11 mouse cellular contexts compared by ENCODE assay signal in the genomic region with DNA sequence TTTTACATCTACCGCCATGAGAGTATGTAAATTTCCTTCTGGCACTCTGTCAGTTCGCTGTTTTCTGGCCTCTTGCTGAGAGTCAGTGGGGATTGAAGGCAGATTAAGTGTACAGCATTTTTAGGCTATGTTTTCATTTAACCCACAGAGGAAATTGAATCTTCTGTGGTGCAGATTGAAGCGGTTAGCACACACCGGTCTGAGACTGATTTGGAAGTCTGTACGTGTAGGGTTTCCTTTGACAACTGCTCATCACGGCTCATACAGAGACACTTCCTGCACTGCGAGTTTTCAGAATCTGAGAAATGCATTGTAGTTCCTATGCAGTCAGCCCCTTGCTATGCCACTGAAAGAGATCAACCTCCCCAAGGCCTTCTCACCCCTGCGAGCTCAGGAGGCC.
A peak's percentile ranks its signal among the peaks of the same experiment; 100 is the strongest.
DNase-seq lines count a peak whose midpoint lies in the region; ATAC-seq and TF ChIP-seq lines count a peak whose summit lies in the region.
"Had no signal": no experiment of that assay in that cellular context is flagged by ENCODE, and none has a peak within 500 bp of the region (broad histone marks: within the 10 kb centered on the region; RNA-seq: fewer than 3 reads in every experiment).

No protein-coding gene starts in this region.

- no peak for ATAC-seq in forebrain, embryonic 14.5 days
- no peak for ATAC-seq in forebrain, embryonic 13.5 days
- no peak for ATAC-seq in liver, embryonic 15.5 days (ENCODE audit: insufficient read depth)
- ATAC-seq in stomach, postnatal 0 days (ENCODE audit: low FRiP score, low TSS enrichment): no peak
- ATAC-seq: intestine, postnatal 0 days had no signal

- WGBS in forebrain, embryonic 14.5 days: 69% methylated on average over 8 of the region's 8 CpGs
- 63% methylated on average over 8 of the region's 8 CpGs for WGBS in forebrain, embryonic 13.5 days
- WGBS in spleen, adult 2 months: 30% methylated on average over 8 of the region's 8 CpGs
- WGBS in liver, embryonic 15.5 days (ENCODE audit: insufficient replicate concordance): 34% methylated on average over 8 of the region's 8 CpGs
- 61% methylated on average over 8 of the region's 8 CpGs for WGBS in stomach, postnatal 0 days

- no peak overlapping the region for H3K4me3 ChIP-seq in forebrain, embryonic 14.5 days (ENCODE audit: low read depth, low read length)
- H3K4me3 ChIP-seq in forebrain, embryonic 13.5 days: no peak overlapping the region
- no peak overlapping the region for H3K4me3 ChIP-seq in spleen, adult 2 months (ENCODE audit: extremely low read depth, insufficient read depth, insufficient read length)
- no peak overlapping the region for H3K4me3 ChIP-seq in liver, embryonic 15.5 days (replicated peaks)
- no peak overlapping the region for H3K4me3 ChIP-seq in stomach, postnatal 0 days (ENCODE audit: low read depth, low read length)

- no peak for TF ChIP-seq EP300 in stomach, postnatal 0 days (optimal IDR thresholded peaks at IDR 0.05)

- DNase-seq in forebrain, embryonic 14.5 days (ENCODE audit: low spot score): peak; percentile 22
- no peak for DNase-seq in spleen, adult 2 months (ENCODE audit: low read depth in 1 of 2, low spot score in 2 of 2)
- DNase-seq in spleen, adult 12 weeks (ENCODE audit: low spot score): no peak
- DNase-seq in stomach, postnatal 0 days (ENCODE audit: low spot score): no peak
- DNase-seq in kidney, adult 8-10 months: no peak
- DNase-seq in right cerebral cortex, postnatal 14 days: no peak
- DNase-seq: cerebellum, adult 8-10 months; lung, postnatal 36 days had no signal

- no peaks in the 10 kb centered on the region for H3K36me3 ChIP-seq in forebrain, embryonic 14.5 days (ENCODE audit: control insufficient read depth, insufficient read depth, low read length)
- no peaks in the 10 kb centered on the region for H3K36me3 ChIP-seq in forebrain, embryonic 13.5 days (ENCODE audit: poor library complexity, severe bottlenecking)
- H3K36me3 ChIP-seq in spleen, adult 2 months (ENCODE audit: control insufficient read depth, insufficient read depth, low read length): no peaks in the 10 kb centered on the region
- H3K36me3 ChIP-seq in liver, embryonic 15.5 days (replicated peaks): no peaks in the 10 kb centered on the region
- H3K36me3 ChIP-seq in stomach, postnatal 0 days (ENCODE audit: control insufficient read depth, insufficient read depth, low read length): no peaks in the 10 kb centered on the region

- H3K27ac ChIP-seq in forebrain, embryonic 14.5 days (ENCODE audit: low read depth, low read length): no peak overlapping the region
- H3K27ac ChIP-seq in forebrain, embryonic 13.5 days: no peak overlapping the region
- H3K27ac ChIP-seq in spleen, adult 2 months (ENCODE audit: insufficient read depth, low read length): peak overlapping the region; percentile 81
- peak overlapping the region; percentile 92 for H3K27ac ChIP-seq in liver, embryonic 15.5 days (replicated peaks)
- no peak overlapping the region for H3K27ac ChIP-seq in stomach, postnatal 0 days (replicated peaks)

- no peak overlapping the region for H3K4me2 ChIP-seq in forebrain, embryonic 14.5 days (ENCODE audit: low read length)
- no peak overlapping the region for H3K4me2 ChIP-seq in forebrain, embryonic 13.5 days
- H3K4me2 ChIP-seq in liver, embryonic 15.5 days: peak overlapping the region; percentile 62
- no peak overlapping the region for H3K4me2 ChIP-seq in stomach, postnatal 0 days (replicated peaks; ENCODE audit: low read depth)

- TF ChIP-seq CTCF in spleen, adult 2 months (IDR thresholded peaks at IDR 0.05; ENCODE audit: extremely low read depth, insufficient read depth, insufficient read length, insufficient replicate concordance): no peak
- no peak for TF ChIP-seq CTCF in stomach, postnatal 0 days (IDR thresholded peaks at IDR 0.05; ENCODE audit: low read depth)

- no peaks in the 10 kb centered on the region for H3K9me3 ChIP-seq in forebrain, embryonic 14.5 days (replicated peaks; ENCODE audit: control insufficient read depth, low read length)
- H3K9me3 ChIP-seq in forebrain, embryonic 13.5 days (replicated peaks): no peaks in the 10 kb centered on the region
- no peaks in the 10 kb centered on the region for H3K9me3 ChIP-seq in liver, embryonic 15.5 days (replicated peaks)
- no peaks in the 10 kb centered on the region for H3K9me3 ChIP-seq in stomach, postnatal 0 days (ENCODE audit: control insufficient read depth, low read length)

- peaks cover 15% of the 10 kb centered on the region for H3K4me1 ChIP-seq in forebrain, embryonic 14.5 days (ENCODE audit: control insufficient read depth, insufficient read depth, low read length)
- H3K4me1 ChIP-seq in forebrain, embryonic 13.5 days: peaks cover 36% of the 10 kb centered on the region
- peaks cover 5% of the 10 kb centered on the region for H3K4me1 ChIP-seq in spleen, adult 2 months (ENCODE audit: control insufficient read depth, insufficient read depth, insufficient read length)
- H3K4me1 ChIP-seq in liver, embryonic 15.5 days (replicated peaks): peaks cover 93% of the 10 kb centered on the region
- H3K4me1 ChIP-seq in stomach, postnatal 0 days (replicated peaks; ENCODE audit: control insufficient read depth, insufficient read depth): 0 out of 2 replicates have a peak, but pooled peaks cover 4% of the 10 kb centered on the region

- no peaks in the 10 kb centered on the region; the same call in 1 of the 2 replicates for H3K27me3 ChIP-seq in forebrain, embryonic 14.5 days (replicated peaks; ENCODE audit: control insufficient read depth, insufficient read depth, low read length)
- H3K27me3 ChIP-seq in forebrain, embryonic 13.5 days: no peaks in the 10 kb centered on the region
- H3K27me3 ChIP-seq in spleen, adult 2 months (ENCODE audit: control insufficient read depth, insufficient read depth, low read length): no peaks in the 10 kb centered on the region
- H3K27me3 ChIP-seq in liver, embryonic 15.5 days: no peaks in the 10 kb centered on the region
- no peaks in the 10 kb centered on the region for H3K27me3 ChIP-seq in stomach, postnatal 0 days (ENCODE audit: control insufficient read depth, insufficient read depth, low read length)

- no peak for TF ChIP-seq POLR2A in spleen, adult 2 months (IDR thresholded peaks at IDR 0.05; ENCODE audit: low read depth, low read length)

- H3K9ac ChIP-seq in forebrain, embryonic 14.5 days (ENCODE audit: low read length): no peak overlapping the region
- no peak overlapping the region for H3K9ac ChIP-seq in forebrain, embryonic 13.5 days
- peak overlapping the region; percentile 45 for H3K9ac ChIP-seq in liver, embryonic 15.5 days
- no peak overlapping the region for H3K9ac ChIP-seq in stomach, postnatal 0 days (ENCODE audit: low read length)

Comparison
In these comparisons a context has a peak if more than half of its experiments do, and no peak if none do; other contexts are left out.
1. H3K27ac ChIP-seq: peak in spleen, adult 2 months (single experiment) and liver, embryonic 15.5 days (single experiment); none in forebrain, embryonic 14.5 days (single experiment), forebrain, embryonic 13.5 days (single experiment) and stomach, postnatal 0 days (single experiment).